Mouse (Mus musculus): ENCODE measurements around the gene Kif3c. TPM values are rescaled to one million over a fixed set of nuclear protein-coding genes. Genes with fewer than 3 reads are reported as not detected.

Kif3c gene
- polyA plus RNA-seq, 1 experiment from 2014 or later: 16.4 TPM

DNA sequence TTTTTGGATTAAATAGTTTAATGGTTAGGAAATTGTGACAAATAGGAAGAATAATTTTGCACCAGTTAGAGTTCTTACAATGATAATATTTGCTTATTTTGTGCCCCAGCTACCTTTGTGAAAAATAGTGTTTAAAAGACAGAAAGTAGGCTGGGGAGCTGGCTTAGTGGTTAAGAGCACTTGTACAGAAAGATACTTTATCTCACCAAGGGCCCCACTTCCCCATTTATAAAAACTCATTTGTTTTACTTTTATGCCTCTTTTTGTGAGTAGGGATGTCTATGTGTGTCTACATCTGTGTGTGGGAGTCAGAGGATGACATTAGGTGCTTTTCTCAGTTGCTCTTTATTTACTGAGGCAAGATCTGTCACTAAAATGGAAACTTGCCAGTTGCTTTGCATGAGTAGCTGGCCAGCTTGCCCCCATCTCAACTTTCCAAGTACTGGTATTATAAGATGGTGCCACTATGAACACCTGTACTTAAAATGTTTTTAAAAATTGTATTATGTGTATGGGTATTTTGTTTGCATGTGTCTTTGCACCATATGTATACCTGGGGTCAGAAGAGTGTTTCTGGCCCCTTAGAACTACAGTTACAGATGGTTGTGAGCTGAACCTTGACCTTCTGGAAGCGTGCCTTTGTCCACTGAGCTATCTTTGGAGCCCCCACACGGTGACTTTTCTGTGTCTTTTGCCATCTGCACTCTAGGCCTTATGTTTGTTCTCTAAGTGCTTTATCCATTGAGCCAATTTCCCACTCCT is 64.9 kb downstream of the Kif3c start:
- H3K36me3 ChIP-seq: peaks cover 15% of the 10 kb centered on the region
- DNase-seq (ENCODE audit: low spot score): no peak
- H3K27ac ChIP-seq: no peak overlapping the region
- no peaks in the 10 kb centered on the region for H3K27me3 ChIP-seq (ENCODE audit: low read depth, poor library complexity, severe bottlenecking)
- H3K4me3 ChIP-seq: no peak overlapping the region
- H3K9me3 ChIP-seq (replicated peaks): no peaks in the 10 kb centered on the region
- H3K4me1 ChIP-seq: peaks cover 9% of the 10 kb centered on the region
- 93% methylated on average over 2 of the region's 2 CpGs for WGBS

DNA sequence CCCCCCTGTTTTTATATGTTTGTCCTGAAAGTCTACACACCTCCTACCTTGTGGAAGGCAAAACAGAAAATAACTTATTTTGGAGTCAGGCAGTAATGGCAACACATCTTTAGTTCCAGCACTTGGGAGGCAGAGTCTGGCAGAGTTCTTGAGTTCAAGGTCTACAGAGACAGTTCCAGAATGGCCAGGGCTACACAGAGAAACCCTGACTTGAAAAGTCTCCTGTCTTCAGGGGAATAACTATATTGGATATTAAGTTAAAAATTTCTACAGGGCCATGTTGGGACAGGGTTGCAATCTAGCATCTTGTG is 65.5 kb downstream of the Kif3c start:
- Histone ChIP-seq H3K27me3 (ENCODE audit: low read depth, poor library complexity, severe bottlenecking) (no peaks in the 10 kb centered on the region), H3K9me3 (replicated peaks) (no peaks in the 10 kb centered on the region), H3K4me3 (no peak overlapping the region), H3K36me3 (peaks cover 15% of the 10 kb centered on the region), H3K27ac (no peak overlapping the region), H3K4me1 (peaks cover 7% of the 10 kb centered on the region)
- no peak for DNase-seq (ENCODE audit: low spot score)

DNA sequence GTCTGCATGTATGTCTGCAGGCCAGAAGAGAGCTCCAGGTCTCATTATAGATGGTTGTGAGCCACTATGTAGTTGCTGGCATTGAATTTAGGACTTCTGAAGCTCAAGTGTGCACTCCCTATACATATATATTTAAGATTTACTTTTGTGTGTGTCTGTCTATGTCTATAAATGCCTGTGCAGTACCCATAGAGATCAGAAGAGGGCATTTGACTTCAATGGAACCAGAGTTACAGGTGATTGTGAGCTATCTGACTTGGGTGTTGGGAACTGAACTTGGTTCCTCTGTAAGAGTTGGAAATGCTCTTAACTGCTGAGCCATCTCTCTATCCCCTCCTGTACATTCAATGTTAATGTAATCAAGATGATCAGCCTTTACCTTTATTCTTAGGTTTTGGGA is 66.1 kb downstream of the Kif3c start:
- DNase-seq (ENCODE audit: low spot score): no peak

DNA sequence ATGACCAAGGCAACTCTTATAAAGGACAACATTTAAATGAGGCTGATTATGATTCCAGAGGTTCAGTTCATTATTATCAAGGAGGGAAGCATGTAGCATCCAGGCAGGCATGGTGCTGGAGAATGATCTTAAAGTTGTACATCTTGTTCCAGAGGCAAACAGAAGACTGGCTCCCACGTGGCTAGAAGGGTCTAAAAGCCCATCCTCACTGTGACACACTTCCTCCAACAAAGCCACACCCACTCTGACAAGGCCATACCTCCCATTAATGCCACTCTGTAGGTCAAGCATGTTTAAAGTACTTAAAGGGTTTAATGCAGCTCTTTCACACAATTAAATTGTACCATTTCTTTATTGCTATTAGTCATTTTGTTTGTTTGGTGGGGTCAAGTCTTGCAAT is 68.8 kb downstream of the Kif3c start:
- DNase-seq (ENCODE audit: low spot score): no peak
- peaks cover 18% of the 10 kb centered on the region for H3K36me3 ChIP-seq
- no peaks in the 10 kb centered on the region for H3K27me3 ChIP-seq (ENCODE audit: low read depth, poor library complexity, severe bottlenecking)
- H3K4me3 ChIP-seq: no peak overlapping the region
- no peaks in the 10 kb centered on the region for H3K9me3 ChIP-seq (replicated peaks)
- H3K27ac ChIP-seq: no peak overlapping the region
- H3K4me1 ChIP-seq: no peaks in the 10 kb centered on the region
- 69% methylated on average over 1 of the region's 1 CpGs for WGBS

More for the DNA sequence above, 66.1 kb downstream of the Kif3c start:
- Histone ChIP-seq H3K36me3 (peaks cover 15% of the 10 kb centered on the region), H3K27ac (no peak overlapping the region), H3K4me3 (no peak overlapping the region), H3K4me1 (peaks cover under 1% of the 10 kb centered on the region; the same call in 1 of the 2 replicates), H3K9me3 (replicated peaks) (no peaks in the 10 kb centered on the region), H3K27me3 (ENCODE audit: low read depth, poor library complexity, severe bottlenecking) (no peaks in the 10 kb centered on the region)

DNA sequence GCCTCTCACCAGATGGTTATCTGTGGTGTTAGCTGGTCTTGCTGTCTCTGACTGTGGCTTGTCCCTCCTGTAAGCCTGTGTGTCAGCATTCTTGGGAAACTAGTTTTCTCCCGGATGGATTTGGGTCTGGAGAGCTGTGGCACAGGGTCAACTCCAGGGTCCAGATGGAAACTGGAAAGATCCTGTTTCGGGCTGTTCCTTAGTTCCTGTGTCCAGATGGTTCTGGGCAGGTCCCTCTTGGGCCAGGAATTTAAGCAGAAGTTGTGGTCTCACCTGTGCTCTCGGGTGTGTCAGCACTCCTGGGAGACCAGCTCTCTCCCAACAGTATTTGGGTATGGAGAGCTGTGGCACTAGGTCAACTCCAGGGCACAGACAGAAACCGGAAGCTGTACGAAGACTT is 71.5 kb downstream of the Kif3c start:
- 96% methylated on average over 5 of the region's 5 CpGs for WGBS
- DNase-seq (ENCODE audit: low spot score): no peak
- H3K36me3 ChIP-seq: peaks cover 17% of the 10 kb centered on the region
- H3K27me3 ChIP-seq (ENCODE audit: low read depth, poor library complexity, severe bottlenecking): no peaks in the 10 kb centered on the region
- H3K9me3 ChIP-seq (replicated peaks): no peaks in the 10 kb centered on the region
- H3K27ac ChIP-seq: no peak overlapping the region
- no peaks in the 10 kb centered on the region for H3K4me1 ChIP-seq
- H3K4me3 ChIP-seq: no peak overlapping the region

DNA sequence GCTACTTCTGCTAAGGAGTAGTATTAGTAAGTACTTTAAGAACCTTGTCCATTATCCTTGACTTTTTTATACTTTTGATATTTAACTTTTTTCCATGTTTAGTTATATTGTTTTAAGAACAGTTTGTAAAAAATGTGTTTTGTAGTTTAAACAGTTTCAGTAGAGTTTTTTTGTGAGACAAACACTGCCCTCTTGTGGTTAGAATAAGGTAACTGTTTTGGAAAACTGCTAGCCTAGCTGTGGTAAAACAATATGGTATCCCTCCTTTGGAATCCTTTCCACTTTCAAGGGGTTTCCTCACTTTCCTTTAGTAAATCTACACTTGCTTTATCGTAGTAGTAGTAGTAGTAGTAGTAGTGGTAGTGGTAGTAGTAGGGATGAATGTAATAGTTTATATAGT is 72.9 kb downstream of the Kif3c start:
- WGBS: 98% methylated on average over 1 of the region's 1 CpGs
- Histone ChIP-seq H3K9me3 (replicated peaks) (no peaks in the 10 kb centered on the region), H3K4me1 (no peaks in the 10 kb centered on the region), H3K27me3 (ENCODE audit: low read depth, poor library complexity, severe bottlenecking) (no peaks in the 10 kb centered on the region), H3K4me3 (no peak overlapping the region), H3K36me3 (peaks cover 13% of the 10 kb centered on the region), H3K27ac (no peak overlapping the region)
- DNase-seq (ENCODE audit: low spot score): no peak

DNA sequence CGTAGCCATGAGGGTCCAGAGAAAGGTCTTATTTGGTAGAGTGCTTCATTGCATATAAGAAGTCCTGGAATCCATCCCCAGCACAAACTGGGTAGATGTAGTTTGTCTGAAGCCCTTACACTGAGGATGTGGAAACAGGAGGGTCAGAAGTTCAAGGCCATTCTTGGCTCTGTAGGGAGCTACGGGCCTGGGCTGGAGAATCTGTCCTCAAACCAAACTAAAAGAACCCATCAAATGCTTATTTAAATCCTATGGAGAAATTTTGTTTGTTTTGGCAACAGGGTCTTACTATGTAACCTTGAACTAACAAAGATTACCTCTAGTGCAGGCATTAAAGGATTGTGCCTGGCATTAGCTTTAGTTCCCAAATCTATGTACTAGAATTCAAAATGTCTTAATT is 76.0 kb downstream of the Kif3c start:
- DNase-seq (ENCODE audit: low spot score): no peak
- Histone ChIP-seq H3K27me3 (ENCODE audit: low read depth, poor library complexity, severe bottlenecking) (no peaks in the 10 kb centered on the region), H3K4me1 (no peaks in the 10 kb centered on the region), H3K27ac (no peak overlapping the region), H3K9me3 (replicated peaks) (no peaks in the 10 kb centered on the region), H3K4me3 (no peak overlapping the region), H3K36me3 (peaks cover 23% of the 10 kb centered on the region)
- WGBS: 92% methylated on average over 2 of the region's 2 CpGs

DNA sequence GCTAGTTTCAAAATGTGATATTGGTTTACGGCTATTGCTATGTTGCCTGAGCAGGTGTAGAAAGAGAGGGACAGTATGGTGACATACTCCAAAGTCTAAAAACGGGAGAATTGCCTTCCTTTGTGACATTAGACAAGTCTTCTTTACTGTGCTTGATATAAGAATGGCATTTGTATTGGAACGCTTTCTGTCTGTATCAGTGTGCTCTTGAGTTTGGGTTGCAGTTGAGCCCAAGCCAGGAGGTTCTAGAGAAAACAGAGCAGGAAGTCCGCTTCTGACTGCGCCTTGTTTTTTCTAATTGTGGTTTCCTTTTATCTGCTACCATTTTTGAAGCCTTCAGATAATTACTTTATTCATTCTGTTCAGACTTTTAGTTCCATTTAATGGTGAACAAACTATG is 76.4 kb downstream of the Kif3c start:
- H3K27ac ChIP-seq: no peak overlapping the region
- H3K9me3 ChIP-seq (replicated peaks): no peaks in the 10 kb centered on the region
- no peaks in the 10 kb centered on the region for H3K27me3 ChIP-seq (ENCODE audit: low read depth, poor library complexity, severe bottlenecking)
- no peak overlapping the region for H3K4me3 ChIP-seq
- no peak for DNase-seq (ENCODE audit: low spot score)
- no peaks in the 10 kb centered on the region for H3K4me1 ChIP-seq
- WGBS: 92% methylated on average over 5 of the region's 5 CpGs
- peaks cover 23% of the 10 kb centered on the region for H3K36me3 ChIP-seq

DNA sequence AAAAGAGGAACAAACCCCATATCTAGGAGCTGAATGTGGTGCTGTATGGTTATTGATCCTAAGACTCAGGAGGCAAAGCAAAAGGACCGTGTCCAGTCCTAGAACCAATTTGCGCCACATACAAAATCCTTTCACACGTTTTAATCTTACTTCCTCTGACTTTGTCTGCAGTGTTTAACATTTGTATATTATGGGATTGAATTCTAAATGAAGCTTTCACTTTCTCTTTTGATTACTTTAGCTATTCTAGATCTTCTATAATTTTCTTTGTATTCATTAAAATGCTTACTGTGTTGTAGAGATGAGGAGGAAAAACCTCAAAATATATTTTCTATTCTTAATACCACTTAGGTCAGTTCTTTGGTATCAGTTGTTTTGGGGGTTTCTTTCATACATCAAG is 88.6 kb downstream of the Kif3c start:
- Histone ChIP-seq H3K9me3 (replicated peaks) (no peaks in the 10 kb centered on the region), H3K27me3 (ENCODE audit: low read depth, poor library complexity, severe bottlenecking) (no peaks in the 10 kb centered on the region), H3K36me3 (peaks cover 55% of the 10 kb centered on the region), H3K27ac (no peak overlapping the region), H3K4me3 (no peak overlapping the region), H3K4me1 (no peaks in the 10 kb centered on the region)
- WGBS: 95% methylated on average over 3 of the region's 3 CpGs
- DNase-seq (ENCODE audit: low spot score): no peak

Other genes with a start within 250 kb of the Kif3c start
- gene Rab10, start 55.2 kb upstream of the Kif3c start, polyA plus RNA-seq (2016; fragmentation: Nextera tagmentation; extraction: Ambion mirVana): 67.2 and 74.8 TPM in 2 replicates
- gene Asxl2, start 61.7 kb downstream of the Kif3c start, polyA plus RNA-seq (2016; fragmentation: Nextera tagmentation; extraction: Ambion mirVana): 16.0 and 16.6 TPM in 2 replicates
- gene Dtnb, start 207.2 kb downstream of the Kif3c start, polyA plus RNA-seq (2016; fragmentation: Nextera tagmentation; extraction: Ambion mirVana): 42.7 and 43.7 TPM in 2 replicates

Measured in limb, embryonic 10.5 days (tissue).